Mouse (Mus musculus): Measurements from ENCODE around the gene Helz2.
A peak's percentile ranks its signal among the peaks of the same experiment; 100 is the strongest.

Helz2 gene

GRCm38 (mm10) chr2:181238091-181238610 lies 3.7 kb downstream of the Helz2 start:
- no peak for DNase-seq (ENCODE audit: low spot score)

GRCm38 (mm10) chr2:181237251-181238014 lies 4.4 kb downstream of the Helz2 start:
- DNase-seq (ENCODE audit: low spot score) = no peak

DNA sequence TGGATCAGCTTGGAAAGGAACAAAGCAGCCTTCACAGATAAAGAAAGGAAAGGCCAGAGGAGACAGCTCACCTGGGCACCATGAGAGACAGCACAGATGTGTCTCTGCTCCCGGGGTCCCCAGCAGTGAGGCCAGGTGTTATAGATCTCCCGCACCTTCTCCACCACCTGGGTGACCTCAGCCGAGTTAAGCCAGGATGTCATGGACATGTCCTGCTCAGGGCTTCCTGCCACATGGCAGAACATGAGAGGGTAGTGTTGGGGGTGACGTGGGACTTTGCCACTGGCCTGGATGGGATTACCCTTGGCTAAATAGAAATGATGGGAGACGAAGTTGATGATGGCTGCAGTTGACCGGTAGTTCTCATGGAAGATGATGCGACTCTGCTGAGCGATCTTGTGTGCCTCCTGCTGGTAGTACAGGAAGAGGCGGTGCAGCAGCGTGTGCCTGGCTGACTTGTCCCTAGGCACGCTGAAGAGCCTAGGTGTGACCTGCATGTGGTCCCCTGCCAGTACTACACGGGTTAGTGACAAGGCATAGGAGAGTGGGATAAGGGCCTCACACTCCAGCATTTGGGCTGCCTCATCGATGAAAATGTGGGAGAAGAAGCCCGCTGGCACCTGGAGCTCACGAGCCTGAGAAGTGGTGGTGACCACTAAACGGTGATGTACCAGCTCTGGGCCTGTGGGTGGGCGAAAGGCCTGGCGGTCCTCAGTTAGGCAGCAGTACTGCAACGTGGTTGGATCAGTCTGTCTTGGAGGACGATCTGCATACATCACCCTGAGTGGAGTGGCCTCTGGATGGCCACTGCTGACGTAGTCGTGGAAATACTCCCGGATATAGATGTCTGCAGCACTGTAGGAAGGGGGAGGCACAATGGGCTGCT lies 5.9 kb downstream of the Helz2 start:
- DNase-seq (ENCODE audit: low spot score) = no peak

DNA sequence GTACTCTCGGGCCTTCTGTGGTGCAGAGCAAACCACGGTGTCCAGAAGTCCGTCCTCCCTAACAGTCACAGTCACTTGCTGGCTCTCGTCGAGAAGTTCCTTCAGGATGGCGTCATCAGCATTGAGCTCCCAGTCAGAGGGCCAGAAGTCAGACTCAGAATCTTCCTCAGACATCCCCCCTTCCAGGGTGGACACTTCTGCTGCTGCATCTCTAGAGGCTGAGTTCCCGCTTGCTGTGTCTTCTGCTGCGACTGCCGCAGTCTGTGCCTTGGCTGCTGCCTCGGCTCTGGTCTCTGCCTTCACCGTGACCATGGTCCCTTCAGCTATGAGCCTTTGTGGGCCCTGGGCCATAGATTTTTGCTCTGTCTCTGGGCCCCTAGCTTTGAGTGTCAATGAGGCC lies 7.1 kb downstream of the Helz2 start:
- DNase-seq (ENCODE audit: low spot score) = no peak

GRCm38 (mm10) chr2:181233443-181233842 lies 8.4 kb downstream of the Helz2 start:
- DNase-seq (ENCODE audit: low spot score) = no peak

DNA sequence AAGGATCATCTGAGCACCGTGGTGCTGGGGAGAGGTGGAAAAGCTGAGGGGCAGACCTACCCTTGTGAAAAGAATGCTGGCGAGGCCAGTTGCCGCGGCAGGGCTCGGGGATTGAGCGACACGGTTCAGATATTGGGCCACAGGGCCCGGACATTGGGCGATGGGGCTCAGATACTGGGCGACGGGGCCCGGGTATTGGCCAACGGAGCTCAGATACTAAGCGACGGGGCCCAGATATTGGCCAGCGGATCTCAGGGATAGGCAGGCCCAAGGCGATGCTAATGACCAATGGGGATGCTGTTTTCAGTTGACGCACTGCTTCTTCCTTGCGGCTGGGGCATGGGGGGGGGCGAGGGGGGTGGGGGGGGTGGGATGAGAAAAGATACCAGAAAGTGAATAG lies 10.7 kb downstream of the Helz2 start:
- no peak for DNase-seq (ENCODE audit: low spot score)

- DNase-seq (ENCODE audit: low spot score) = no peak
These were observed 13.5 kb downstream of the Helz2 start for GRCm38 (mm10) chr2:181228335-181228734.

DNA sequence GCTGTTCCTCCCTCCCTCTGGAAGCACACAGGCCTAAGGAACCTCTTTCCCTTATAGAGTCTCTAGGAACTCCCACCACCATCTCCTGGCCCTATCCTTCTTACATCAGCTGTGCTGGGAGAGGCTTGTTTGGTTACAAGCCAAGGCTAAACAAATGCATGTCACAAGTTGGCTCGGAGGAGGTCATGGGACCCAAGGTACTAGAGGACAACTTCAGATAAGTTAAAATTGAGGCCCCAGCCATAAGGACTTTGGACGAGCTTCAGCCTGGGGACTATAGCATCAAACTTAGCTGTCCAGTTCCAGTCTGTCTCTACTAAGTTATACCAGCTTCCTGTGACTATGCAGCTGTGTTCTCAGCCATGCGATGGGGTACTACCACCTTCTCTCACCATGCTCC lies 14.7 kb downstream of the Helz2 start:
- DNase-seq (ENCODE audit: low spot score) = no peak

DNA sequence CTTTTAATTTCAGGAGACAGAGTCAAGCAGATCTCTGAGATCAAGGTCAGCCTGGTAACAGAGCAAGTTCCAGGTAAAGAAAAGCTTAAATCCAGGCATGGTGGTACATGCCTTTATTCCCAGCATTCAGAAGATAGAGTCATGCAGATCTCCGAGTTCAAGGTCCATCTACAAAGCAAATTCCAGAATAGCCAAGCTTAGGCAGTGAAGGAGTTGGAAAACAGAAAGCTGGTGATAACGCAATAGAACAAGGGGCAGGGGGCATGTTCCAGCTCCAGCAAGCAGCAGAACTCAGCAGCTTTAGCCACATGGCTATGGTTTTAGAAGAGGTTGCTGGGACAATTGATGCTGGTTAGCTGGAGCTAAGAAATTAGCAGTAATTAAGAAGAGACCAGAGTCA lies 16.8 kb downstream of the Helz2 start:
- DNase-seq (ENCODE audit: low spot score) = no peak

DNA sequence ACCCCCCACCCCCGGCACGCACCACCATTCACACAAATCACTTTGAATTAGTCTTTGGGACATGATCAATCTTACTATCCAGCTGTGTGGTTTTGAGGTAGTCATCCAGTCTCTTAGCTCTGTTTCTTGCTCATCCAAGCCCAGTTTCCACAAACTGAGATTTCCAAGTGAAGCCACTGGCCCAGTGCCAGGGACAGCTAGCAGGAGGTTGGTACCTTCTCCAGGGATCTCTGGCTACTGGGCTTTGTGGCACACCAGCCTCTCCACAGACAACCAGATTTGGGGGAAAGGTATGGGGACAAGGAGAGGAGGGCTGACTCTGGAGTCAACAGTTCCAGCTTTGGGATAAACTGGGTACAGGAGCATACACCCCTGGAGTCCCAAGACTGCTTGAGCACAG lies 21.5 kb downstream of the Helz2 start:
- no peak for DNase-seq (ENCODE audit: low spot score)

- DNase-seq (ENCODE audit: low spot score) = peak; percentile 56
These were observed 22.1 kb downstream of the Helz2 start, which contains the start of gene Fndc11 for GRCm38 (mm10) chr2:181219538-181220216. Gene Fndc11 (plus strand): TSS chr2:181220013.

DNA sequence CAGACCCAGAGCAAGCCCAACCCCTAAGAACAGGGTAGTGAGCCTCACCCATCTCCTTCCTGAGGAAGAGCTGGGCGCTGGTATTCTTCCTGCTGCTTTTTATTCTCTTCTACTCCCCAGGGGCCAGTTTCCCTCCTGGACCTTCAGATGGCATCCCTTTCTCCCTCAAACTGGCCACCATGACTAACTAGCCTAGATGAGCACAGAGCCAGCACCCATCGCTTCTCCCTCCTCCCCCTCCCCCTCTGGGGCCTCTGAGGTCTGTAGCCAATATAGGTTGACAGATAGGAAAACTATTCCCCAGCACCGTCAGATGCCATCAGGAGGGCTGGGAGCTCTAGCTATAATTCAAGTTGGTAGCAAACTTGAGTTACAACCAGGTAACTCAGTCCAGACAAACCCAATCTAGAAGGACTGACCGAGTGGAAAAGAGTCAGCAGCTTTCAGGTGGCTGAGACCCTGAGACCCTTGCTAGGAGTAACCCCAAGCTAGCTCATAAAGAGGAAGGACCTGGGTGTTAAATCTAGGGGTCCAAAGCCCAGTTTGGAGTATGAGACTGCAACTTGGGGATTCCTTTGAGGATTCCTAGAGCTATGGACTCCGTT lies 22.8 kb downstream of the Helz2 start:
- no peak for DNase-seq (ENCODE audit: low spot score)

DNA sequence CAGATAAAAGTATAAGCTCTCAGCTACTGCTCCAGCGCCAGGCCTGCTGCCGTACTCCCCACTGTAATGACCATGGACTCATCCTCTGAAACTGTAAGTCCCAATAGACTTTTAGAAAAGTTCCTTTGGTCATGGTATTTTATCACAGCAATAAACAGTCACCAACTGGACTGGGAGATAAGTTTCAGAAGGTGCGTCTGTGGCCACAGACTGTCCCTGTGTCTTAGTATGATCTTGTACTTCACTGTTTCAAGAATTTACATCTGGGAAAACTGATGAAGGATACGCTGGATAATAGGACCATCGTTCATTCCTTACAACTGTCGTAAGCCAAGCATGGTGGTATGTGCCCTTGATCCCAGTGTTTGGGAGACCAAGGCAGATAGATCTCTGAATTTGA lies 25.8 kb downstream of the Helz2 start:
- no peak for DNase-seq (ENCODE audit: low spot score)

- DNase-seq (ENCODE audit: low spot score) = no peak
These were observed 28.8 kb downstream of the Helz2 start, which contains the start of gene Srms for GRCm38 (mm10) chr2:181213021-181213445. Gene Srms (minus strand): TSS chr2:181213185.

DNA sequence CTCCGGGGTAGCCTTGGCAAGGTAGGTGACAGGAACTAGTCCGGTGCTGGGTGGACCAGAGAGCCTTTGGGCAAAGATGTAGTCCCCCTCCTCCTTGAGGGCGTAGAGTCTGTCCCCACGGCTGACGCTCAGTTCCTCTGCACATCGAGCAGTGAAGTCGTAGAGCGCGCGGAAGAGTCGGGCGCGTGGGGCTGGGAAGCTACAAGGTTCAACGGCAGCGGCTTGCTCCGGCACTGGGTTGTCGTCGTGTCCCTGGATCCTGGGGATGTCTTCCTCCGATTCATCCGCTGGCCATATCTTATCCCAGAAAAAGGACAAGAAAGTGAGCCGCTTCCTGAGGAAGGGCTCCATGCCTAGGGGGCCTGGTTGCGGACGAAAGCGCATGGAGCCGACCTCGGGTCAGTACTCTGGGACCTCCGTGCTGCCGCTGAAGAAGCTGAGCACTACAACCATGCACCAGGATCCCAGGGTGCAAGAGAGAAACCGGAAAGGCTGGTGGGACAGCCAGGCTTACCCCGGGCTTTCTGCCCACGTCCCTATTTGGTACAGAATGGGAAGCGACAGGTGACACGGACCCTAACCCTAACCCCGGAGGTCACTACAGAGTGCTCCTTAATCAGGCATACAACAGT lies 29.3 kb downstream of the Helz2 start:
- no peak for DNase-seq (ENCODE audit: low spot score)

DNA sequence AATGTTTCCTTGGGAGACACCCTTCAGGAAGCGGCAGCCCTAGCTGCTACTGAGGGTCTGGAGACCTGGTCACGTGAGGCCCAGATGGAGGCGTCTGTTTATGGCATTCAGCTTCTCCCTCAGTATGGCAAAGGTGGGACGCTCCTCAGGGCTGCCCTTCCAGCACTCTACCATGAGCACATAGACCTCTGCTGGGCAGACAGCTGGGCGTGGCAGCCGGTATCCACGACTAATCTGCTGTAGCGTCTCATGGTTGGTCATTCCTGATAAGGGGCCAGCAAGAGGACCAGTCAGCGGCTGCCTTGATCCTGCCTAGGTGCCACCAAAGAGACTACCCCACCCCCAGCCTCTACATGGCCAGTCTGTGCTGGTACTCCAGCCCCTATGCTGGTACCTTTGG lies 35.7 kb downstream of the Helz2 start:
- no peak for DNase-seq (ENCODE audit: low spot score)

DNA sequence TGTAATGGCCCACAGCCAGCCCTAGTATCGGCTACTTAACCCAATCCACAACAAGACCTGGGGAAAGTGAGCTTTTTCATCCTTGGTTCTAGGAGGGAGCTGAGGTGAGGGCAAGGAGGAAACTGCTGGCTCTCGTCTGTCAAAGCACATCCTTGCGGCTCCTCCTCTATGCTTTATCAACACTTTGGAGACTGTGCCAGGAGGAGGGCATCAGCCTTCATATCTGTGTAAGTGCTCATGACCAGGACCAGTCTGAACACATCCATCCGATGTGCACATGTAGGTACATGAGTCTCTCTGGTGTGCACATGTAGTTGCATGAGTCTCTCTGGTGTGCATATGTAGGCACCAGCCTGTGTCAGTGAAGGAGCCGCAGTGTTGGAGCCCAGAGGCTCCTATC lies 36.1 kb downstream of the Helz2 start:
- DNase-seq (ENCODE audit: low spot score) = no peak

- DNase-seq (ENCODE audit: low spot score) = no peak
These were observed 38.9 kb downstream of the Helz2 start for GRCm38 (mm10) chr2:181202886-181203285.

DNA sequence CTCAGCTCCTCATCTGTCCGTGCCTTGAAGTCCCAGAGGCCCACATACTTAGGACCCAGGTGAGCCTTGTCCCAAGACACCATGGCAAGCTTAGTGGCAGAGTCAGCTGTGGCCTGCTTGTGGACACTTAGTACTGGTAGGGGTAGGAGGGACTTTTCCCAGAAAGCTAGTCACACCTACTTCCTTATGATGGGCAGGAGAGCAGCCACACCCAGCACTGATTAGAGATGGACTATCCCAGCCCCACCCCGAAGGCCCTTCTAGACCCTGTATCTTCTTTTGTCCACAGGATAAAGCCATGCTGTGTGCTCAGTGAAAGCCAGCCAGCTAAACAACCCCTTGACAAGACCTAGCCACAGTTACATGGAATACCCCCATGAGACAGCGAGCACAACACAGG lies 39.4 kb downstream of the Helz2 start, which contains the start of gene Ptk6:
TSS of gene Ptk6 (minus strand) at position 368 of the 400 bp plus-strand sequence.
- DNase-seq (ENCODE audit: low spot score) = no peak

- DNase-seq (ENCODE audit: low spot score) = no peak
These were observed 40.2 kb downstream of the Helz2 start for GRCm38 (mm10) chr2:181201606-181202005.

GRCm38 (mm10) chr2:181196628-181197300 lies 45.1 kb downstream of the Helz2 start:
- no peak for DNase-seq (ENCODE audit: low spot score)

Measured in ovary, postnatal 10 days (tissue).